9 mouse cellular contexts compared by ENCODE assay signal in the genomic region with DNA sequence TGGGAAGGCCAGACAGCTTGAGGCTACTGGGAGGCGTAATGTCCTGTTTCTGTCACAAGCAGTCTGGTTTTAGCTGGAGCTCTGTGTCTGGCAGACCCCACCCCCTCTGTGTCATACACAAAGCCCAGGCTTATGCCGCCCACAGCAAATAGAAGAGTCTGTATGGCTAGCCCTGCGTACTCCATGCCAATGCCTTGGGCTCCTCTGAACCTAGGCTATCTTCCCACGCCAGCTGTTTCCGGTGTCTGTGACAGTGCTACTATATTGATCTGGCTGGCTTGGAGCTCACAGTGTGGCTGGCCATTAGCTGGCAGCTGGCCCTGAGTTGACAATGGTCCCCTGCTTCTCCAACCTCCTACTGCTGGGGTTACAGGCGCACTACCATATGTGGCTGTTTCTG. TPM values are rescaled to one million over a fixed set of nuclear protein-coding genes. Genes with fewer than 3 reads are reported as not detected.
DNase-seq lines count a peak whose midpoint lies in the region; ATAC-seq lines count a peak whose summit lies in the region.
"Had no signal": no experiment of that assay in that cellular context is flagged by ENCODE, and none has a peak within 500 bp of the region (broad histone marks: within the 10 kb centered on the region; RNA-seq: fewer than 3 reads in every experiment).

No protein-coding gene starts in this region.

- peak; percentile 75 for ATAC-seq in erythroblast, adult 5-6 weeks (replicated peaks; ENCODE audit: low FRiP score, poor library complexity, severe bottlenecking)
- ATAC-seq in intestine, embryonic 16.5 days: peak; percentile 50; the same call in 1 of the 2 replicates
- no peak for ATAC-seq in activated CD4-positive, CD25-positive, alpha-beta regulatory T cell, adult 4 months

- WGBS in intestine, embryonic 16.5 days: 74% methylated on average over 6 of the region's 6 CpGs

- no peaks in the 10 kb centered on the region for H3K36me3 ChIP-seq in intestine, embryonic 16.5 days (ENCODE audit: control insufficient read depth, insufficient read depth, low read length)
- H3K36me3 ChIP-seq: stomach, embryonic 15.5 days had no signal

- DNase-seq in layer of hippocampus, adult 8-10 months (ENCODE audit: low spot score in 2 of 2): peak; percentile 22 to 40
- DNase-seq in layer of hippocampus, postnatal 25 days (ENCODE audit: extremely low spot score in 1 of 2, low spot score in 1 of 2): no peak
- DNase-seq in lung, postnatal 4 days: peak; percentile 61 to 80
- no peak for DNase-seq in urinary bladder, adult 18-20 months (ENCODE audit: low spot score in 2 of 2)
- no peak for DNase-seq in thymus, postnatal 14 days

- no peaks in the 10 kb centered on the region; the same call in 1 of the 2 replicates for H3K4me1 ChIP-seq in intestine, embryonic 16.5 days (ENCODE audit: control insufficient read depth, insufficient read depth, low read length)

- H3K4me2 ChIP-seq in intestine, embryonic 16.5 days (ENCODE audit: low read depth, low read length): no peak overlapping the region
- H3K4me2 ChIP-seq: stomach, embryonic 15.5 days had no signal

- H3K27ac ChIP-seq in intestine, embryonic 16.5 days (ENCODE audit: low read length): no peak overlapping the region
- H3K27ac ChIP-seq: stomach, embryonic 15.5 days had no signal

- no peak overlapping the region for H3K4me3 ChIP-seq in intestine, embryonic 16.5 days (ENCODE audit: low read length)
- H3K4me3 ChIP-seq: stomach, embryonic 15.5 days had no signal

- no peak overlapping the region for H3K9ac ChIP-seq in intestine, embryonic 16.5 days (ENCODE audit: low read depth, low read length)
- H3K9ac ChIP-seq: stomach, embryonic 15.5 days had no signal

- no peaks in the 10 kb centered on the region for H3K27me3 ChIP-seq in intestine, embryonic 16.5 days (replicated peaks; ENCODE audit: control insufficient read depth, insufficient read depth, low read length)
- H3K27me3 ChIP-seq: stomach, embryonic 15.5 days had no signal

- H3K9me3 ChIP-seq in intestine, embryonic 16.5 days (ENCODE audit: control insufficient read depth, low read length): no peaks in the 10 kb centered on the region
- H3K9me3 ChIP-seq: stomach, embryonic 15.5 days had no signal

RNA-seq across cellular contexts. Expression of a gene that starts 37.5 kb away (rescaled TPM):
- 10 to 100 TPM in 1 of 4 experiments, 1 to 10 TPM in 3; 4.9 to 11.0 (median 7.3) TPM for total RNA-seq in layer of hippocampus, adult 8-10 months (2022)
- 1 to 10 TPM; 3.2 to 5.1 TPM for total RNA-seq in layer of hippocampus, postnatal 25 days (2021)
- 7.5 and 11.9 TPM in 2 replicates for total RNA-seq in erythroblast, adult 5-6 weeks (2015; ENCODE audit: low replicate concordance)
- total RNA-seq in erythroblast, adult 5-6 weeks (2017; ENCODE audit: low replicate concordance): 2.1 and 8.0 TPM in 2 replicates
- 16.0 and 16.2 TPM in 2 replicates for polyA plus RNA-seq in intestine, embryonic 16.5 days (2015; fragmentation: Nextera tagmentation; extraction: Ambion mirVana)
- under 1 TPM; 0.60 TPM for polyA plus RNA-seq in activated CD4-positive, CD25-positive, alpha-beta regulatory T cell, adult 4 months (2017; shearing (Covaris generic))

RNA-seq across cellular contexts. Expression of a gene that starts 39.1 kb away (rescaled TPM):
- 100 to 1,000 TPM; 124 to 142 (median 137) TPM for total RNA-seq in layer of hippocampus, adult 8-10 months (2022)
- total RNA-seq in layer of hippocampus, postnatal 25 days (2021): 100 to 1,000 TPM; 122 to 132 TPM
- 20.9 and 37.8 TPM in 2 replicates for total RNA-seq in erythroblast, adult 5-6 weeks (2015; ENCODE audit: low replicate concordance)
- 26.1 and 57.7 TPM in 2 replicates for total RNA-seq in erythroblast, adult 5-6 weeks (2017; ENCODE audit: low replicate concordance)
- polyA plus RNA-seq in intestine, embryonic 16.5 days (2015; fragmentation: Nextera tagmentation; extraction: Ambion mirVana): 56.9 and 58.5 TPM in 2 replicates
- polyA plus RNA-seq in activated CD4-positive, CD25-positive, alpha-beta regulatory T cell, adult 4 months (2017; shearing (Covaris generic)): 10 to 100 TPM; 19.9 to 22.9 TPM

RNA-seq across cellular contexts. Expression of a gene that starts 54.2 kb away (rescaled TPM):
- total RNA-seq in layer of hippocampus, adult 8-10 months (2022): 100 to 1,000 TPM; 339 to 357 (median 343) TPM
- total RNA-seq in layer of hippocampus, postnatal 25 days (2021): 100 to 1,000 TPM; 381 to 413 TPM
- total RNA-seq in erythroblast, adult 5-6 weeks (2015; ENCODE audit: low replicate concordance): 243 and 249 TPM in 2 replicates
- 216 and 335 TPM in 2 replicates for total RNA-seq in erythroblast, adult 5-6 weeks (2017; ENCODE audit: low replicate concordance)
- polyA plus RNA-seq in intestine, embryonic 16.5 days (2015; fragmentation: Nextera tagmentation; extraction: Ambion mirVana): 559 and 622 TPM in 2 replicates
- polyA plus RNA-seq in activated CD4-positive, CD25-positive, alpha-beta regulatory T cell, adult 4 months (2017; shearing (Covaris generic)): 100 to 1,000 TPM; 410 to 652 TPM

RNA-seq across cellular contexts. Expression of a gene that starts 57.4 kb away (rescaled TPM):
- total RNA-seq in layer of hippocampus, adult 8-10 months (2022): 10 to 100 TPM; 16.9 to 20.1 (median 18.3) TPM
- 10 to 100 TPM; 12.1 to 16.5 TPM for total RNA-seq in layer of hippocampus, postnatal 25 days (2021)
- 20.4 and 30.9 TPM in 2 replicates for total RNA-seq in erythroblast, adult 5-6 weeks (2015; ENCODE audit: low replicate concordance)
- 12.4 and 16.4 TPM in 2 replicates for total RNA-seq in erythroblast, adult 5-6 weeks (2017; ENCODE audit: low replicate concordance)
- 10.0 and 11.8 TPM in 2 replicates for polyA plus RNA-seq in intestine, embryonic 16.5 days (2015; fragmentation: Nextera tagmentation; extraction: Ambion mirVana)
- polyA plus RNA-seq in activated CD4-positive, CD25-positive, alpha-beta regulatory T cell, adult 4 months (2017; shearing (Covaris generic)): 1 to 10 TPM; 4.1 to 6.4 TPM

Comparison
In these comparisons a context has a peak if more than half of its experiments do, and no peak if none do; other contexts are left out.
1. DNase-seq: peak in layer of hippocampus, adult 8-10 months (2 of 2) and lung, postnatal 4 days (2 of 2); none in layer of hippocampus, postnatal 25 days (0 of 2), urinary bladder, adult 18-20 months (0 of 2) and thymus, postnatal 14 days (single experiment).